Mouse (Mus musculus): Measurements from ENCODE around the gene Ccr8.

DNA sequence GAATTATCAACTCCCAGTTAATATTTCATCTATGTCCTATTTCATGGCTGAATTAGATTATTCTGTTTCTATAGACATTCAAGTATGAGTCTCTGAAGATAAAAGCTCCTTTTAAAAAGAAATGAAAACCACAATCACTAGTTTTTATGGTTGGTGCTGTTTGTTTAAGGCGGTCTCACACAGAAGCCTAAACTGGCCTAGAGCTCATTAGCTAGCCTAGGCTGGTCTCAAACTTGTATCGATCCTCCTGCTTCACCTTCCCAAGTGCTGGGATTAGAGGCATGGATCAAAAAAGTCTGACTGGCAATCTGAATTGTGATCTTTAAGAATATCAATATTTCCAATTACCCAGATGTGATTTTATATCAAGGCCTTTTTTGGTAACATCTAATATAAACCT is 24.3 kb upstream of the Ccr8 start:
- TF ChIP-seq CTCF (IDR thresholded peaks at IDR 0.05; ENCODE audit: low read depth), result no peak
- no peak for TF ChIP-seq EP300 (optimal IDR thresholded peaks at IDR 0.05)
